Mouse (Mus musculus) lung, embryonic 15.5 days (tissue): ENCODE results near the gene Psmb4. TPM values are rescaled to one million over a fixed set of nuclear protein-coding genes. Genes with fewer than 3 reads are reported as not detected.
"Not testable (repeated sequence)": the region's sequence is repeated elsewhere in the genome, so short reads cannot be mapped to it uniquely, and the experiment has no call there.

ENCODE experiments used
- ATAC-seq: fragments of 200-750 bp; cut with Nextera tagmentation; 2 replicates; pipeline ENCODE4 v1.8.0; 2017; ENCODE audit warnings: moderate number of reproducible peaks, borderline replicate concordance; ENCODE audit not compliant: low FRiP score, low TSS enrichment; ENCODE audit errors: extremely low read depth
- H3K27ac ChIP-seq: fragments of 300-500 bp; sonication (generic); 2 replicates; pipeline ENCODE4 v1.5.1; 2015; ENCODE audit warnings: moderate library complexity, mild to moderate bottlenecking, inconsistent platforms
- H3K27me3 ChIP-seq: fragments of 300-500 bp; sonication (generic); 2 replicates; pipeline ENCODE4 v1.6.1; 2015; ENCODE audit warnings: inconsistent platforms
- H3K36me3 ChIP-seq: fragments of 300-500 bp; sonication (generic); 2 replicates; pipeline ENCODE4 v1.6.1; 2015; ENCODE audit warnings: inconsistent platforms
- H3K4me1 ChIP-seq: fragments of 300-500 bp; sonication (generic); 2 replicates; pipeline ENCODE4 v1.6.1; 2015; ENCODE audit warnings: inconsistent platforms
- H3K4me2 ChIP-seq: fragments of 300-500 bp; sonication (generic); 2 replicates; pipeline ENCODE4 v1.6.1; 2015; ENCODE audit warnings: inconsistent platforms, mild to moderate bottlenecking, moderate library complexity
- H3K4me3 ChIP-seq: fragments of 300-500 bp; sonication (generic); 2 replicates; pipeline ENCODE4 v1.5.1; 2015; ENCODE audit warnings: mild to moderate bottlenecking, inconsistent platforms
- H3K9ac ChIP-seq: fragments of 300-500 bp; sonication (generic); 2 replicates; pipeline ENCODE4 v1.6.1; 2015; ENCODE audit warnings: inconsistent platforms
- H3K9me3 ChIP-seq: fragments of 300-500 bp; sonication (generic); 2 replicates; pipeline ENCODE4 v1.6.1; 2016; ENCODE audit warnings: inconsistent platforms
- WGBS: fragments of 180-500 bp; shearing (Covaris S2); methylation state at CpG from one replicate; pipeline ENCODE4 v1.1.7; 2015; 5-methylcytosine and 5-hydroxymethylcytosine counted together
- polyA plus RNA-seq: library from polyadenylated mRNA; unstranded; fragments of >200 nt; fragmentation: Nextera tagmentation; extraction: Ambion mirVana; gene quantifications from 2 replicates; pipeline ENCODE4 v1.2.1, GENCODE M21; 2015

Gene Psmb4
- polyA plus RNA-seq, 1 experiment from 2014 or later, result 336 TPM

DNA sequence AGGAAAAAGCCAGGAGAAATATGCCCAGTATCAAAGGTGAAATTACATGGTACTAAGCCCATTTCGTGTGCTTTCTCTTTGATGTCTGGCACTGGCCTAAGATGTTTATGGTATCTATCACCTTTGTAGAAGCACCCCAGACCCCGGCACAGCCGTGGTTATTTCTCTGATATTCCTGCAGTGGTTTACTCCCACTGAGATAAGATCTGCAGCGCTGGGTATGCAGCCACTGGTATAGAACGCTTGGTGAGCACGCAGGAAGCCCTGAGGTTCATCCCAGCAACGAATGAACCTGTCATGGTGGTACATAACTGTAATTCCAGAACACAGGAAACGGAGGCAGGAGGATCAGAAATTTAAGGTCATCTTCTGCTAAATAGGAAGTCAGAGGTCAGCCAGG lies 37.9 kb upstream of the Psmb4 start:
- Histone ChIP-seq H3K4me2 (no peak overlapping the region), H3K4me1 (no peaks in the 10 kb centered on the region), H3K4me3 (no peak overlapping the region), H3K9ac (no peak overlapping the region), H3K9me3 (no peaks in the 10 kb centered on the region), H3K27me3 (no peaks in the 10 kb centered on the region), H3K36me3 (no peaks in the 10 kb centered on the region), H3K27ac (no peak overlapping the region)
- ATAC-seq, result no peak
- 42% methylated on average over 8 of the region's 8 CpGs for WGBS

DNA sequence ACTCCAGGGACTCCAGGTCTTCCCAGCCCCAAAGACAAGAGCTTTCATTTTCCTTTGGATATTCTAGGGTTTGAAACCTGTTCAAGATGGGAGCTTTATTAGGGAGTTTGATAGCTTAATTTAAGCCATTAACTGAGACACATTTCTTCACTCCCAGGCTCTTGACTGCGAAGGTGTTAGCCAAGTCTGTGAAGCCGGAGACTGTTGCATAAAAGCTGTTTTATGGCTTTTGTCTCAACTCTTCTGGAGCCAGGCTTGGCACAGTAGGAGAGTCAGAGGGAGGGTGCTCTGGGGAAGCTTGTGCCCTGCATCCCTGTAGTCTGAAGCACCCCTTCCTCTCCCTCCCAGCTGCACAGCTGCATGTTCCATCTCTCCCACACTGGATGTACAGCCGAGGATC lies 35.6 kb upstream of the Psmb4 start:
- Histone ChIP-seq H3K4me2 (no peak overlapping the region), H3K27ac (no peak overlapping the region), H3K27me3 (no peaks in the 10 kb centered on the region), H3K36me3 (no peaks in the 10 kb centered on the region), H3K4me3 (no peak overlapping the region), H3K9me3 (no peaks in the 10 kb centered on the region), H3K4me1 (peaks cover 9% of the 10 kb centered on the region), H3K9ac (no peak overlapping the region)
- 35% methylated on average over 3 of the region's 3 CpGs for WGBS
- no peak for ATAC-seq

DNA sequence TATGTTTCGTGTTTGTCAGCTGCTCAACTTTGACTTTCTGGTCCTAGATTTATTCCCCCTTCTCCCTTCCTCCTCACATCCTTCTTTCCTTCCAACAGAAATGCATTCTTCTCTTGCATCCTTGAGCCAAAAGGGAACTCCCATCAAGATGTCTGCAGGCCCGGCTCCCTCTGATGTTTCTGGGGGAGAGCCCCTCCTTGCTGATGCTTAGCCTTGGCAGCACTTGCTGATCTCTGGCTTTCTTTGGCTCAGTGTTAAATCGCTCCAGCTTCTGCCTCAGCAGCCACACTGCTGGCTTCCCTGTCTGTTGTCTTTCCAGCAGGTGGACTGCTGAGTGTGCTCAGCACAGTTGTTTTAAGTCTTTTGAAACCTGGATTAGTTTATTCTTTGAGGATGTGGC lies 34.3 kb upstream of the Psmb4 start:
- Histone ChIP-seq H3K27ac (no peak overlapping the region), H3K9ac (no peak overlapping the region), H3K4me2 (no peak overlapping the region), H3K36me3 (no peaks in the 10 kb centered on the region), H3K27me3 (no peaks in the 10 kb centered on the region), H3K4me3 (no peak overlapping the region), H3K4me1 (peaks cover 9% of the 10 kb centered on the region), H3K9me3 (no peaks in the 10 kb centered on the region)
- WGBS, result 41% methylated on average over 3 of the region's 3 CpGs
- no peak for ATAC-seq

DNA sequence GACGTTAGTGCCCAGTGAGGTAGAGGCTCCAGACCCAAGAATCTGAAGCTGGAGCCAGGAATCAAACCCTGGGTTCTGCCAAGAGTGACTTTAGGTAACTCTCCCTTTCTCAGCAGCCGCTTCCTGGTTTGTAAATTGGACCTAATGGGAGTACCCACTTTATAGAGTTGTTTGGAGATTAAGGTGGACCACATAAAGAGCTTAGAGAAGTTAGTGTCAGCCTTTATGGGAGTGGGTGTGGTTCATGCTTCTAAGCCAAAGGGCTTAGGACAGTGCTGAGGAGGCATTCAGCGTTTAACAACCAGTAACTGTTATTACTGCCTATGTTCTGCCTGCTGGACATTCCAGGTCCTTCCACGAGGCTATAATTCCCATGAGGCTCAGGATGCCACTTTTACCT lies 32.1 kb upstream of the Psmb4 start:
- no peaks in the 10 kb centered on the region for H3K9me3 ChIP-seq

DNA sequence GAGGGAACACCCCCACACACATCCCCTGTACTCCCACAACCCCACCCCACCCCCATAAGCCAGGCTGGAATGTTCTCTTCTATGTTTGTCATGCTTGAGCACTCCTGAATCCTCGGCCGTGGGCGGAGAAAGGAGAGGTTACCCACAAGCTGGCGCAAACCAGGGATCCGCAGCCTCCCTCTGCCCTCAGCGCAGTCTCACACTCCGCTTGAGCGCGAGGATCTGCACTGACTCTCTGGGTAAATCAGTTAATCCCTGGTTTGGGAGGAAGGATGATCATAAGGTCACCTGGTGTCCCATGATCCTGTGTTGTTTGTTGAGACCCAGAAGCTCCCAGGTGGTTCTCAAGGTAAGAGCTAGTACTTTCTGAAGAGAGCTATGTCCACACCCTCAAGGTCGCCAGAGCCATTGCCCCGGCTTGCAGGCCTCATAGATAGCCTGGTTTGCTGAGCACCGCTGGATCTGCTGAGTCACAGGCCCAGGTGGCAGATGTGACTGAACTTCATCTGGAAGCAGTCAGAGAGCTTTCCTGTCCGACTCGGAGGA lies 31.1 kb upstream of the Psmb4 start:
- ATAC-seq, result peak; percentile 71
- peaks cover 9% of the 10 kb centered on the region for H3K4me1 ChIP-seq
- no peaks in the 10 kb centered on the region for H3K9me3 ChIP-seq
- no peak overlapping the region for H3K4me3 ChIP-seq
- no peak overlapping the region for H3K9ac ChIP-seq
- peak overlapping the region; percentile 79 for H3K27ac ChIP-seq
- no peaks in the 10 kb centered on the region for H3K36me3 ChIP-seq
- 53% methylated on average over 14 of the region's 14 CpGs for WGBS
- no peaks in the 10 kb centered on the region for H3K27me3 ChIP-seq
- peak overlapping the region; percentile 22; the same call in 1 of the 2 replicates for H3K4me2 ChIP-seq

More for the DNA sequence above, 32.1 kb upstream of the Psmb4 start:
- Histone ChIP-seq H3K4me3 (no peak overlapping the region), H3K36me3 (no peaks in the 10 kb centered on the region), H3K27me3 (no peaks in the 10 kb centered on the region), H3K4me2 (no peak overlapping the region), H3K27ac (no peak overlapping the region; the same call in 1 of the 2 replicates), H3K9ac (no peak overlapping the region), H3K4me1 (peaks cover 9% of the 10 kb centered on the region)
- WGBS, result 81% methylated on average over 4 of the region's 4 CpGs
- no peak for ATAC-seq

DNA sequence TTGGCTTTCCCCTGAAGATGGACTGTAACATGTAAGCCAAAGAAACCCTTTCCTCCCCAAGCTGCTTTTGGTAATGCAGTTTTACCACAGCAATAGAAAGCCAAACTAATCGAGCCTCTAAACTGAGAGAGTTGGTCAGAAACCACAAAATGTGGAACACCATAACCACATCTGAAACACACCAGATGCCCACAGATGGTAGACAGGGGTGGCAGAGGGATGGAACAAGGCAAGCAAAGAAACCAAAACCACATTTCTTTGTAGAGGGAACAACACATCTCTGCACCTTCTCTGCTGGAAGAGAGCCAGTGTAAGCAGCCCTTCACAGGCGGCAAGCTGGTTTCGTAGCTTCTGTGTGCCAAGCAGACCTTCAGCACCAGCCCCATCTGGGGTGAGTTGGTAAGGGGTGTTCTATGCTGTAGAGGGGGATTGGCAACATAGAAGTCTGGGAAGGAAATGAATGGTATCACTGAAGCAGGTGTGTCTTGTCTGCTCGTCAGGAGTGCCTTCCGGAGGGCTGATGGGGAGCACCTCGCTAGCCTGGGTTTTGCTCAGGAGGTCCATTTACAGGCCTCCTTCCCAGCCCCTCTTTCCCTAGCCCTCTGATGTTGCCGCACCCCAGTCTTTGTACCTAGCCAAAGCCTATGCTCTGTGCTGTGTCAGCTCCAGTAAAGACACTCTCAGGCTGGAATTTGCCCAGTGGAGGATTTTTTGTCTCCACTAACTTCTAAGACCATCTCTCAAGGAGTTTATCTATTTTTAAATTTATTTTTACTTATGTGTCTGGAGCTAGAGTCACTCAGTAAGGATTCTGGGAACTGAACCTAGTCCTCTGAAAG lies 29.4 kb upstream of the Psmb4 start:
- no peaks in the 10 kb centered on the region for H3K9me3 ChIP-seq

DNA sequence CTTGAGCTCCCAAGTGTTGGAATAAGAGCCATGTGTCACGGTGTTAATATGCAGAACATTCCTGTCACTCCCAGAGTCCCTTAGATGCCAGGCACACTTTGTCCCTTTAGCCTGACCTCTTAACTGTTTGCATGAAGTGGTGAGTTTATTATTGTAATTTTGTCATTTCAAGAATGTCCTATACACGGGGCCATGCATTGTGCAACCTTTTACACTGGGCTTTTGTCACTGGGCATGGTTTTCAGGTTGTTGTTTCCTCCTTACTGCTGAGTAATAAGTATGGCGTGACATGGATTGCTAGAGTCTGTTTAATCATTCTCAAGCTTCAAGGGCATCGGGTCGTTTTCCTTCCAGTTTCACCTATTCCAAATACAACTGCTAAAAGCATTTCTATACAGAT lies 27.0 kb upstream of the Psmb4 start:
- H3K27me3 ChIP-seq, result no peaks in the 10 kb centered on the region
- peaks cover 9% of the 10 kb centered on the region for H3K4me1 ChIP-seq
- H3K4me3 ChIP-seq, result no peak overlapping the region
- no peak for ATAC-seq
- H3K4me2 ChIP-seq, result no peak overlapping the region
- H3K36me3 ChIP-seq, result no peaks in the 10 kb centered on the region
- 48% methylated on average over 5 of the region's 5 CpGs for WGBS
- H3K9ac ChIP-seq, result no peak overlapping the region
- no peaks in the 10 kb centered on the region for H3K9me3 ChIP-seq
- H3K27ac ChIP-seq, result no peak overlapping the region

More for the DNA sequence above, 29.4 kb upstream of the Psmb4 start:
- 62% methylated on average over 7 of the region's 7 CpGs for WGBS
- no peak overlapping the region for H3K9ac ChIP-seq
- H3K4me1 ChIP-seq, result peaks cover 9% of the 10 kb centered on the region
- no peaks in the 10 kb centered on the region for H3K27me3 ChIP-seq
- no peak for ATAC-seq
- H3K4me2 ChIP-seq, result no peak overlapping the region
- H3K27ac ChIP-seq, result peak overlapping the region; percentile 66
- no peaks in the 10 kb centered on the region for H3K36me3 ChIP-seq
- no peak overlapping the region for H3K4me3 ChIP-seq

DNA sequence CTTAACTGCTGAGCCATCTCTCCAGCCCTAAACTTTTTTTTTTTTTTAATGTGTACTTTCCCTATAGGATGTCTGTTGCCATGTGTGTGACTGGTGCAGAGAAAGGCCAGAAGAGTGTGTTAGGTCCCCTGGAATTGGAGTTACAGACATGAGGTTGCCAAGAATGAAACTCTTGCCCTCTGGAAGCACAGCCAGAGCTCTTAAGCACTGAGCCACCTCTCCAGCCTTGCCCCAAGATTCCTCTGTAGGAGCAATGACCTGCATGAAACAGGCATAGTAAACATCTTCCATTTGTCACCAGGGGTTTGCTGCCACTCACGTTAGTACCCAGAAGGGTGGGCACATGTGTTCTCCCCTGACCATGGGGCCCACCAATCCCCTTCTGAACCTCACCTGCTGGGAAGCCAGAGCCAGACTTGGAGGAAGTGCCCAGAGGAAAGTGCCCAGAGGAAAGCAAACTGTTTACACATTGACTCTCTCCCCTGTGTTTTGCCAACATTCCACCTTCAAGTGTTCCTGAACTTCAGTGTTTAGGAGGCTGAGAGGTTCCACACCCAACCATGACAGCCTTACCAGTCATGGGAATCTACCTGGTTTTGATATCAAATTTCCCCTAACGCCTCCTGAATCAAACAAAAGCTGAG lies 24.4 kb upstream of the Psmb4 start:
- H3K9ac ChIP-seq, result no peak overlapping the region
- peak overlapping the region; percentile 68 for H3K27ac ChIP-seq
- no peaks in the 10 kb centered on the region for H3K27me3 ChIP-seq
- no peak overlapping the region for H3K4me2 ChIP-seq
- H3K4me1 ChIP-seq, result no peaks in the 10 kb centered on the region
- peak; percentile 23; the same call in 1 of the 2 replicates for ATAC-seq
- H3K36me3 ChIP-seq, result no peaks in the 10 kb centered on the region
- no peak overlapping the region for H3K4me3 ChIP-seq
- H3K9me3 ChIP-seq, result no peaks in the 10 kb centered on the region
- 51% methylated on average over 2 of the region's 2 CpGs for WGBS

DNA sequence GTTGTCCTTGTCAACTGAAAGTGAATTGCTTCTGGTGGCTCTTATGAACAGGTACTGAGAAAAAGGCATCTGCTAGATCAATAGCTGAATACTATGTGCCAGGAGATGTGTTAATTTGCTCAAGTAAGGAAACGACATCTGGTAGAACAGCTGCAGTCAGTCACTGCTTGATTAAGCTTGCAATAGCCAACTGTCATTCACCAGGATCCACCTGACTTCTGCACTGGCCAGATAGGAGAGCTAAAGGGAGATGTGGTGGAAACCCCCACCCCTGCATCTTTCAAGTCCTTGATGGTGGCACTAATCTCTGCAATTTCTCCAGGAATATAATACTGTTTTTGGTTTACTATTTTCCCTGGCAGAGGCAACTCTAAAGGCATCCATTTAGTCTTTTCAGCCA lies 19.7 kb upstream of the Psmb4 start:
- no peak overlapping the region for H3K9ac ChIP-seq
- no peak overlapping the region for H3K4me3 ChIP-seq
- no peak overlapping the region for H3K27ac ChIP-seq
- no peaks in the 10 kb centered on the region for H3K36me3 ChIP-seq
- H3K4me1 ChIP-seq, result 0 out of 2 replicates have a peak, but pooled peaks cover 4% of the 10 kb centered on the region
- WGBS, result 59% methylated on average over 1 of the region's 1 CpGs
- H3K27me3 ChIP-seq, result no peaks in the 10 kb centered on the region
- no peaks in the 10 kb centered on the region for H3K9me3 ChIP-seq
- ATAC-seq, result no peak
- no peak overlapping the region for H3K4me2 ChIP-seq

DNA sequence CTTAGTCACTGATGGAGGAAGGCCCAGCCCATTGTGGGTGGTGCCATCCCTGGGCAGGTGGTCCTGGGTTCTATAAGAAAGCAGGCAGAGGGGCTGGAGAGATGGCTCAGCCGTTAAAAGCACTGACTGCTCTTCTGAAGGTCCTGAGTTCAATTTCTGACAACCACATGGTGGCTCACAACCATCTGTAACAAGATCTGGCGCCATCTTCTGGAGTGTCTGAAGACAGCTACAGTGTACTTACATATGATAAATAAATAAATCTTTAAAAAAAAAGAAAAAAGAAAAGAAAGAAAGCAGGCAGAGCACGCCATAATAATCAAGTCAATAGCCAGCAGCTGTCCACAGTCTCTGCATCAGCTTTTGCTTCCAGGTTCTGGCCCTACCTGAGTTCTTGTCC lies 18.0 kb upstream of the Psmb4 start:
- not testable (repeated sequence) for H3K9ac ChIP-seq, H3K27ac ChIP-seq, H3K4me1 ChIP-seq, H3K9me3 ChIP-seq, H3K36me3 ChIP-seq, H3K4me3 ChIP-seq, ATAC-seq, H3K4me2 ChIP-seq, H3K27me3 ChIP-seq
- 45% methylated on average over 3 of the region's 3 CpGs for WGBS

DNA sequence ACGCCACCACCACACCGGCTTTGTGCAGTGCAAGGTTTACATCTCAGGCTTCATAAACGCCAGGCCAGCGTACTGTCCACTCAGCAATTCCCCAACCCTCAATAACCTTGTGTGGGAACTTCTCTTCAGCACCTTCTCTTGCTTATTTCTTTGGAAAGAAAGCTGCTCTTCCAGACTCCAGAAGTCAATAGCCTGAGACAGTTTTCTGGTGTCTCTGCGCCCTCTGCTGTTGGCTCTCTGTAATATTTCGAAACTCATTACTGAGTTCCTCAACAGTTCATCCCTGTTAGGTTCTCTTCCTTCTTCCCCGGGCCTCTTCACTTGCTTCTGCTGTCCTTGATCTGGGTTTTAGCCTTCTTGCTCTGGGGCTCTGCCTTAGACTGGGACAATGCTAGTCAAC lies 16.0 kb upstream of the Psmb4 start:
- Histone ChIP-seq H3K9ac (no peak overlapping the region), H3K27me3 (no peaks in the 10 kb centered on the region), H3K4me2 (no peak overlapping the region), H3K4me3 (no peak overlapping the region), H3K27ac (no peak overlapping the region), H3K36me3 (no peaks in the 10 kb centered on the region), H3K9me3 (no peaks in the 10 kb centered on the region), H3K4me1 (0 out of 2 replicates have a peak, but pooled peaks cover 4% of the 10 kb centered on the region)
- 16% methylated on average over 7 of the region's 7 CpGs for whole genome bisulfite sequencing
- ATAC-seq, result no peak

DNA sequence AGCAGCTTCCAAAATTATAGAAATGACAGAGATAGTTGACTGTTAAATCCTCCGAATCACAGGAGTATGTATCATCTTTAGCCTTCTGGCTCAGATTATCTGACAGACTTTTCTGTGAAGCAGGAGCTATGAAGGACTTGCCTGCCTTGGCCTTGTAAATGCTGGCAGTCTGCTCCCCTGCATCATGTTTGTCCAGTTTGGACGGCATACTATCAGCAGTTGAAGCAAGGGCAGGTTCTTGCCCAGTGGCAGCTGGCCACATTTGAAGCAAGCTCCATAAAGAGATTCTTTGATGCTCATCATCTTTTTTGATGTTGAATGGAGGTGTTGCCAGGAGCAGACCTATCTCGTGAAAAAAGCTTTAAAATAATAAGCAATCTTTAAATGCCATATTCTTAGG lies 7.3 kb upstream of the Psmb4 start:
- no peaks in the 10 kb centered on the region for H3K36me3 ChIP-seq
- ATAC-seq, result no peak
- 65% methylated on average over 3 of the region's 3 CpGs for WGBS

More for the DNA sequence above, 7.3 kb upstream of the Psmb4 start:
- Histone ChIP-seq H3K27me3 (no peaks in the 10 kb centered on the region), H3K4me3 (no peak overlapping the region), H3K9ac (no peak overlapping the region), H3K4me1 (no peaks in the 10 kb centered on the region), H3K4me2 (no peak overlapping the region), H3K9me3 (no peaks in the 10 kb centered on the region), H3K27ac (no peak overlapping the region)
